Mouse (Mus musculus) intestine, embryonic 14.5 days (tissue): Measurements from ENCODE around the gene Bet1l. TPM values are rescaled to one million over a fixed set of nuclear protein-coding genes. Genes with fewer than 3 reads are reported as not detected.

ENCODE experiments used
- ATAC-seq: fragments of 200-750 bp; cut with Nextera tagmentation; replicated peaks from 2 replicates; pipeline ENCODE4 v1.8.0; 2017; ENCODE audit warnings: low read depth, moderate number of reproducible peaks, moderate TSS enrichment, moderate library complexity; ENCODE audit not compliant: low FRiP score, low TSS enrichment
- DNase-seq: peaks from one replicate; pipeline ENCODE4 v3.0.0-alpha.2; 2018; ENCODE audit warnings: low spot score
- H3K27ac ChIP-seq: fragments of 300-500 bp; sonication (generic); 2 replicates; pipeline ENCODE4 v1.5.1; 2014; ENCODE audit warnings: low read depth, mild to moderate bottlenecking, control low read depth
- H3K27me3 ChIP-seq: fragments of 300-500 bp; sonication (generic); replicated peaks from 2 replicates; pipeline ENCODE4 v1.6.1; 2014; ENCODE audit warnings: low read length, control low read depth; ENCODE audit not compliant: control insufficient read depth, insufficient read depth
- H3K36me3 ChIP-seq: fragments of 300-500 bp; sonication (generic); 2 replicates; pipeline ENCODE4 v1.6.1; 2014; ENCODE audit warnings: low read length, control low read depth; ENCODE audit not compliant: control insufficient read depth, insufficient read depth
- H3K4me1 ChIP-seq: fragments of 300-500 bp; sonication (generic); replicated peaks from 2 replicates; pipeline ENCODE4 v1.6.1; 2014; ENCODE audit warnings: low read length, control low read depth, mixed read lengths; ENCODE audit not compliant: control insufficient read depth, insufficient read depth
- H3K4me2 ChIP-seq: fragments of 300-500 bp; sonication (generic); 2 replicates; pipeline ENCODE4 v1.6.1; 2014; ENCODE audit warnings: low read length
- H3K4me3 ChIP-seq: fragments of 300-500 bp; sonication (generic); 2 replicates; pipeline ENCODE4 v1.5.1; 2014; ENCODE audit warnings: low read depth, low read length, control low read depth, mixed read lengths
- H3K9ac ChIP-seq: fragments of 300-500 bp; sonication (generic); 2 replicates; pipeline ENCODE4 v1.6.1; 2014; ENCODE audit warnings: mild to moderate bottlenecking, low read length
- H3K9me3 ChIP-seq: fragments of 300-500 bp; sonication (generic); 2 replicates; pipeline ENCODE4 v1.6.1; 2016; ENCODE audit warnings: low read length, control low read depth; ENCODE audit not compliant: control insufficient read depth
- WGBS: fragments of 180-500 bp; shearing (Covaris S2); extraction: QIAGEN DNeasy Blood & Tissue Kit; methylation state at CpG from one replicate; pipeline ENCODE4 v1.1.7; 2014; 5-methylcytosine and 5-hydroxymethylcytosine counted together
- polyA plus RNA-seq: library from polyadenylated mRNA; unstranded; fragments of >200 nt; fragmentation: Nextera tagmentation; extraction: Ambion mirVana; gene quantifications from 2 replicates; pipeline ENCODE4 v1.2.1, GENCODE M21; 2014

The Bet1l gene
- polyA plus RNA-seq, 1 experiment from 2014 or later, result 42.3 TPM

DNA sequence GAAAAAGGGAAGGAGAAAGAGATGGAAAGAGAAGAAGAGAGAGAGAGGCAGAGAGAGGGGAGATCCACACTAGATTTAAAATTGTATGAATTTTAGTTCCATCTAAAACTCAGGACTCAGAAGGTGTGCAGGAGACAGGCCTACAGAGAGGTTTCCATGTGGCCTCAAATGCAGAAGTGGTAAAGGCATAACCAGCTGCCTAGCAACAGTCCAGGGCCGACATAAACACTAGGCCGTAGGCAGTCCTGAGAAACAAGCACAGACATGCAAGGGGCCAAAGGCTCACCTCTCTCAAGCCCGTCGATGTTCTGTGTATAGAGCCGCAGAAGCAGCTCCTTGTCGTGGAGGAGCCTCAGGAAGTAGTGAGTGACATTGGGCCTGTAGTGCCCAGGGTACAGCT lies 20.0 kb upstream of the Bet1l start:
- 78% methylated on average over 6 of the region's 6 CpGs for WGBS
- DNase-seq (no peak), ATAC-seq (no peak)
- Histone ChIP-seq H3K9me3 (no peaks in the 10 kb centered on the region), H3K4me1 (peaks cover 9% of the 10 kb centered on the region), H3K4me2 (no peak overlapping the region), H3K9ac (no peak overlapping the region), H3K27me3 (no peaks in the 10 kb centered on the region), H3K27ac (no peak overlapping the region), H3K4me3 (no peak overlapping the region), H3K36me3 (peaks cover 31% of the 10 kb centered on the region)

DNA sequence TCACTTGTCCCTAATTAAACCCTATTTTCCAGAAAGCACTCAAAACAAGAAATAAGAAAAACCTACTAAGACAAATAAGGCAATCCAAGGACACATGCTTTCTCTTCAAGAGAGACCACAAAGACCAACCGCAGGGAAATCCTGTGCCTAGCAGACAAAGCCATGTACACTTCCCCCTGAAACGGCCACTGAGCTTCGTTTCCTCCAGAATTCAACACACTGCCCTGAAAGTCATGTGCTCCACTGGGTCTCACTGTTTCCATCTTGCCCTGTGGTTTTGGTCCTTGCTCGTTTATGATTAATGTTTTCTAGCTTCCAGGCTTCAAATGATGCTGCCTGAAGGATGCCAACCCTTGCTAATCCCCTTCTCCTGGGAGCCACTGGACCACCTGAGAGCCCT lies 16.8 kb upstream of the Bet1l start:
- WGBS, result 89% methylated on average over 4 of the region's 4 CpGs
- Histone ChIP-seq H3K27me3 (no peaks in the 10 kb centered on the region), H3K4me3 (no peak overlapping the region), H3K36me3 (peaks cover 31% of the 10 kb centered on the region), H3K9ac (no peak overlapping the region), H3K4me2 (no peak overlapping the region), H3K27ac (no peak overlapping the region), H3K9me3 (no peaks in the 10 kb centered on the region), H3K4me1 (no peaks in the 10 kb centered on the region)
- ATAC-seq (no peak), DNase-seq (no peak)

GRCm38 (mm10) chr7:140864761-140865160 lies 7.4 kb upstream of the Bet1l start:
- no peaks in the 10 kb centered on the region for H3K4me1 ChIP-seq
- no peak overlapping the region for H3K4me2 ChIP-seq
- no peak for ATAC-seq
- H3K36me3 ChIP-seq, result peaks cover 68% of the 10 kb centered on the region
- no peak overlapping the region for H3K9ac ChIP-seq
- H3K9me3 ChIP-seq, result no peaks in the 10 kb centered on the region
- H3K27ac ChIP-seq, result no peak overlapping the region
- no peak overlapping the region for H3K4me3 ChIP-seq
- H3K27me3 ChIP-seq, result no peaks in the 10 kb centered on the region
- no peak for DNase-seq
- WGBS, result 90% methylated on average over 12 of the region's 12 CpGs

GRCm38 (mm10) chr7:140860728-140861127 lies 3.4 kb upstream of the Bet1l start:
- H3K4me2 ChIP-seq, result no peak overlapping the region
- peaks cover 68% of the 10 kb centered on the region for H3K36me3 ChIP-seq
- DNase-seq (no peak), ATAC-seq (no peak)
- 90% methylated on average over 5 of the region's 5 CpGs for WGBS
- no peaks in the 10 kb centered on the region for H3K27me3 ChIP-seq
- no peaks in the 10 kb centered on the region for H3K9me3 ChIP-seq
- H3K4me1 ChIP-seq, result peaks cover 10% of the 10 kb centered on the region
- no peak overlapping the region for H3K4me3 ChIP-seq
- H3K9ac ChIP-seq, result no peak overlapping the region
- no peak overlapping the region for H3K27ac ChIP-seq

DNA sequence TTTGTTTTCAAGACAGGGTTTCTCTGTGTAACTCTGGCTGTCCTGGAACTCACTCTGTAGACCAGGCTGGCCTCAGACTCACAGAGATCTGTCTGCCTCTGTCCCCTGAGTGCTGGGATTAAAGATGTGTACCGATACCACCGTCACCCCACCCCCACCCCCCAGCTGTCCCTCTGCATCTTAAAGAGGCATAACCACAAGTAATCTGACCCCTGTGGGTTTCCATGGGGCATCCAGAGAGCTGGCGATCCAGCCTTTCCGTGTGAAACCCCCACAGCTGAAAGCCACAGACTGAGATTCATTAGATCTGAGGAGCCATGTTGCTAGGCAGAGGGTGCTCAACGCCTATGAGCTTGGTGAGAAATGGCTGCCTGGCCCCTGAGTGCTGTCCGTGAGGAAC lies 2.6 kb upstream of the Bet1l start:
- H3K4me2 ChIP-seq, result no peak overlapping the region
- 78% methylated on average over 6 of the region's 6 CpGs for WGBS
- H3K27me3 ChIP-seq, result no peaks in the 10 kb centered on the region
- H3K9ac ChIP-seq, result no peak overlapping the region
- no peak for DNase-seq
- ATAC-seq, result no peak
- no peak overlapping the region for H3K4me3 ChIP-seq
- no peaks in the 10 kb centered on the region for H3K9me3 ChIP-seq
- H3K27ac ChIP-seq, result no peak overlapping the region
- peaks cover 62% of the 10 kb centered on the region for H3K36me3 ChIP-seq
- H3K4me1 ChIP-seq, result peaks cover 16% of the 10 kb centered on the region

DNA sequence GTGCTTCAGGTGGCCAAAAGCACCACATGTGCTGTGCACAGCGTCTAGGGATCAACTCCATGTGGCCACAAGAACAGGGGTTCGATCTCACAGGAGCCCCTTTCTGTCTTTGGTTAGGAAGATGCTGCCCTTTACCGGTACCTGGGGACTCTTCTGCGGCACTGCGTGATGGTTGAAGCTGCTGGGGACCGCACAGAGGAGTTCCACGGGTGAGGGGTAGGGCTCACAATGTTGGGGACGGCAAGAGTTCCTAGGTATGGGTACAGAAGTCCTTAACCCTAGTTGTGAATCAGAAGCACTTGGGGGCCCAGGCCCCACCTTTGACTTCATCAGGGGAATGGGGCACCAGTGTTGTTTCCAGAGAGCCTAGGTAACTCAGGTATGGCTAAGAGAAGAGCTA lies 1.4 kb upstream of the Bet1l start:
- ATAC-seq, result no peak
- Histone ChIP-seq H3K4me2 (no peak overlapping the region; the same call in 1 of the 2 replicates), H3K9ac (no peak overlapping the region), H3K27me3 (no peaks in the 10 kb centered on the region), H3K4me1 (peaks cover 20% of the 10 kb centered on the region), H3K4me3 (no peak overlapping the region), H3K36me3 (peaks cover 60% of the 10 kb centered on the region), H3K27ac (no peak overlapping the region), H3K9me3 (no peaks in the 10 kb centered on the region)
- DNase-seq, result no peak
- whole genome bisulfite sequencing, result 93% methylated on average over 8 of the region's 8 CpGs

- Histone ChIP-seq H3K9me3 (no peaks in the 10 kb centered on the region), H3K36me3 (peaks cover 60% of the 10 kb centered on the region), H3K27me3 (no peaks in the 10 kb centered on the region), H3K27ac (peak within 1 kb of the TSS; percentile 90), H3K4me1 (peaks cover 20% of the 10 kb centered on the region), H3K4me3 (peak within 1 kb of the TSS; percentile 75), H3K4me2 (peak within 1 kb of the TSS; percentile 99), H3K9ac (peak within 1 kb of the TSS; percentile 89)
- DNase-seq (peak; percentile 91), ATAC-seq (peak; percentile 87)
- WGBS, result under 1% methylated on average over 50 of the region's 50 CpGs
Measured at GRCm38 (mm10) chr7:140856785-140857549, 410 bp downstream of the Bet1l start, which contains the start of gene Ric8a. Gene Ric8a (plus strand): TSS chr7:140856957.

DNA sequence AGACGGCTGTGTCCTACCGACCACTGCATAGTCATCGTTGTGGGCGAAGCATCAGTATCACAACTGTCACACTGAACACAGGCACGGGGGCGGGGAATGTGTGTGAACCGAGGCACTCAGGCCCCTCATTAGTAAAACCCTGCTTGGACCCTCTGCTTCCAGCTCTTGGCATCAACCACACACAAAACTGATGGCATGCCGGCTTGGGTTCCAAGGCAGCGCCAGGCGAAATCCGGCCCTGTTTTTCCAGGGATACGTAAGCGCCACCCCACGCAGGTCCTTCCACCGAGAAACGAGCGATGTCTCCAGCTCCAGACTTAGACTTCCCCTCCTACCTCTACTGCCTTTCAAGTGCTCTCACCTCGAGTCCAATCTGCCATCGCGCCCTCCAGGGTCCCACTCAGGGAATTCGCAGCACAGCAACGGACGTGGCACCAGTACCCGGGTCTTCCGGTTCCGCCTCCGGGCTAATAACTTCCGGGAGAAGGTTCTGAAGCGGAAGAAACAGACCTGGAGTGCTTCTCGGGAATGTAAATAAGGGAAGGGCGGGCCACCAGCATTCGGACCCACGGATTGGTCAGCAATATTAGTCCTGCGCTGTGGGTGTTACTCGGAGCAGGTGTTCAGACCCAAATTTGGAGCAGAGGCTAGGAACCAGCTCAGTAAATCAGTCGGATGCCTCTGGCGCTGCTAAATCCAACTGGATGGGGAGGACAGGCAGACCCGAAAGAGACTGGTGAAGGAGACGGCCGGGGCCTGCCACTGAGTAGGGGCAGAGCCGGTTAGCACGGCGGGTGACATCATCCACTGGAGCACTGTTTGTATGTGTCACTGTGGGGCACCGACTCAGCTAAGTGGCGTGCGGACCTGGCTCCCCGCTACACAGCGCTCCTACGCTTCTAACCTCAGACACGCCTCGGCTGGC lies 1.3 kb downstream of the Bet1l start, which contains the start of gene Gm45785:
Gene Gm45785, minus strand, starts transcription at position 472 of the 925 bp plus-strand sequence.
- DNase-seq, result peak; percentile 92
- peak within 1 kb of the TSS; percentile 89 for H3K9ac ChIP-seq
- H3K4me2 ChIP-seq, result peak within 1 kb of the TSS; percentile 99
- H3K36me3 ChIP-seq, result peaks cover 57% of the 10 kb centered on the region
- H3K27ac ChIP-seq, result peak within 1 kb of the TSS; percentile 90
- peak within 1 kb of the TSS; percentile 75 for H3K4me3 ChIP-seq
- H3K4me1 ChIP-seq, result peaks cover 20% of the 10 kb centered on the region
- H3K27me3 ChIP-seq, result no peaks in the 10 kb centered on the region
- ATAC-seq, result peak; percentile 79
- 1% methylated on average over 51 of the region's 51 CpGs for WGBS
- H3K9me3 ChIP-seq, result no peaks in the 10 kb centered on the region
